Mouse (Mus musculus) NIH3T3 (cell line): ENCODE results near the gene Tspoap1.

Experiments
- DNase-seq: peaks from one replicate; pipeline ENCODE4 v3.0.0-alpha.2; 2012; ENCODE audit warnings: low read depth

Tspoap1 gene

GRCm38 (mm10) chr11:87745632-87746555 is 14.4 kb upstream of the Tspoap1 start:
- DNase-seq: no peak

- DNase-seq: no peak
Measured at GRCm38 (mm10) chr11:87747312-87747711, 13.0 kb upstream of the Tspoap1 start.

GRCm38 (mm10) chr11:87747716-87748115 is 12.6 kb upstream of the Tspoap1 start:
- no peak for DNase-seq

GRCm38 (mm10) chr11:87748132-87749119 is 11.9 kb upstream of the Tspoap1 start:
- peak; percentile 27 for DNase-seq

- DNase-seq: peak; percentile 80
Measured at GRCm38 (mm10) chr11:87749192-87750042, 10.9 kb upstream of the Tspoap1 start.

- DNase-seq: no peak
Measured at GRCm38 (mm10) chr11:87750043-87750421, 10.3 kb upstream of the Tspoap1 start.

GRCm38 (mm10) chr11:87750521-87750920 is 9.8 kb upstream of the Tspoap1 start:
- DNase-seq: no peak

GRCm38 (mm10) chr11:87751031-87751430 is 9.3 kb upstream of the Tspoap1 start:
- peak; percentile 8 for DNase-seq

- no peak for DNase-seq
Measured at GRCm38 (mm10) chr11:87751491-87751966, 8.8 kb upstream of the Tspoap1 start.

GRCm38 (mm10) chr11:87752307-87752706 is 8.0 kb upstream of the Tspoap1 start:
- DNase-seq: no peak

- no peak for DNase-seq
Measured at GRCm38 (mm10) chr11:87753255-87753654, 7.1 kb upstream of the Tspoap1 start.

GRCm38 (mm10) chr11:87753891-87754501 is 6.3 kb upstream of the Tspoap1 start:
- DNase-seq: no peak

- no peak for DNase-seq
Measured at GRCm38 (mm10) chr11:87754603-87755002, 5.7 kb upstream of the Tspoap1 start.

GRCm38 (mm10) chr11:87755360-87756017 is 4.9 kb upstream of the Tspoap1 start:
- no peak for DNase-seq

- DNase-seq: no peak
Measured at GRCm38 (mm10) chr11:87756251-87756820, 4.0 kb upstream of the Tspoap1 start.

GRCm38 (mm10) chr11:87757001-87757954 is 3.1 kb upstream of the Tspoap1 start:
- no peak for DNase-seq

GRCm38 (mm10) chr11:87758161-87758911 is 2.0 kb upstream of the Tspoap1 start:
- DNase-seq: no peak

- DNase-seq: no peak
Measured at GRCm38 (mm10) chr11:87758957-87759608, 1.3 kb upstream of the Tspoap1 start.
